Mouse (Mus musculus): Measurements from ENCODE around the gene Lrrc36. TPM values are rescaled to one million over a fixed set of nuclear protein-coding genes. Genes with fewer than 3 reads are reported as not detected.
A peak's percentile ranks its signal among the peaks of the same experiment; 100 is the strongest.

Gene Lrrc36
- polyA plus RNA-seq, 1 experiment from 2014 or later: 0.17 TPM

DNA sequence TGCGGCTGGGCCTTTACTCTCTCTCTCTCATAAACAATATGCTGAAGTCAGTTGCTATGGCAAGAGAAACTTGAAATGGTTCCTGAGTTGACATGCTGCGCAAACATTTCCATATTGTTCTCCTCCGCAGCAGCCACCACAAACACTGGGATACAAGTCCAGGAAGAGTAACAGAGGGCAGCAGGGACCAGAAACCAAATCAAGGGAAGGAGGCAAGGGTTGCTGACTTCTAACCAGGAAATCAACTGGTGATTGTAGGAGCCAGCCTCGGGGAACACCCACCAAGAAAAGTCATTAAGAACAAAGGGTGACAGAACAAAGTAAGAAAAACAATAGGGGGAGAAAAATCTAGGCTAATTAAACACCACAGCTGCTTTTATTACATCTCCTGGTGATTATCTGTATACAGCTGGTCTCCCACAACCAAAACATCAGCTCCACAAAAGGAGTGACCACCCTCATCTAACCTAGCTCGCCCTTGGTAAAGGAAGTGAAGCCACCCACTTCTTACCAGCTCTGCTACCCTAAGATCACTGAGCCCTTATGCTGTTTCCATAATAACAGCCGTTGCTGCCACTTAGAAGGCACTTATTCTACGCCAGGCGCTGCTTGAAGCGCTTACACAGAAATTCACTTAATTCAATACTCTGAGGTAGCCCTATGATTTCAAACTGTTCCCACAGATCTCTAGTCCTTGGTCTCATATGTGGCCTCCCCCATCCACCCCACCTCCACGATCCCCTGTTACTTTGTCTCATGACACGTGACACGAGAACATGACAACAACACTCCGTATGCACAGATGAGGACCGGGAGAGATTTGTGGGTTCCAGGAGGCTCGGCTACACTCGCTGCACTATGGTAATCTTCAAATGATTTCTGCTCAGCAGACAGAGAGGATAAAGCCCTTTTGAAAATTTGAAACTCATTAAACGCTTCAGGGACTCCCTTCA, 82.3 kb downstream of the Lrrc36 start:
- 40% methylated on average over 17 of the region's 17 CpGs for WGBS
- peaks cover 15% of the 10 kb centered on the region for H3K4me1 ChIP-seq (ENCODE audit: control insufficient read depth, insufficient read depth, low read length)

DNA sequence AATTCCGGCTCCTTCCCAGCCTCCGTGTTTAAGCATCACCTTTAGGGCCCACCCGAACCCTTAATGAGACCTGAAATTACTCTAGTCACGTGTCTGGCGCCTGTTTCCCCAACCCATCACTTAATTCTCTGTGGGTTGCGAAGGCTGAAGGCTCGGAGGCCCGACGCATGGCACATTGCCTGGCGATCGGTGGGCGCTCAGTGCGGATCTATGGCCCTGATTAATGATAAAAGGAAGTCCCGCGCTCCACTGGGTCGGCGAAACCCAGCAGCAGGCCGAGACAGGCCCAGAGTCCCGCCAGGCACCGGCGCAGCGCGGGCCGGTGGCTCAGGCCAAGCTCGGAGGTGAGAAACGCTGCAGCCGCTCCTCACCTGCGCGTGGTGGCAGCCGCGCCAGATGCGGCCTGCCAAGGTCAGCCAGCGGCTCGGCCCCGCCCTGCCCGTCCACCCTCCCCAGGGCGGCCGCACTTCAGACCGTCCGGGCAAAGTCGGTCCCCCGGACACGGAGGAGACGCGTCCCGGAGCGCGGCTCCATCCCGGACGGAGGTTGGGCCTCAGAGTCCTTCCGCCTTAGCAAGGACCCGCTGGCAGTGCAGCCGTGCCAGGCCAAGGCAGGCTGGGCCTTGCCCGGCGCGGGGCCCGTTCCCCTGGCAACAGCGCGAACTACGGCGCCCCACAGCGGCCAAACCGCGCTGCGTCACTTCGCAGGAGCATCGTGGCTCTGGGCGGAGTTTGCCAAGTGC, 83.2 kb downstream of the Lrrc36 start, which contains the start of gene Zdhhc1:
Gene Zdhhc1 (minus strand): TSS at position 464 of the 742 bp plus-strand sequence.
- peak; percentile 90 for ATAC-seq (ENCODE audit: insufficient read depth, low FRiP score)
- Histone ChIP-seq H3K9me3 (replicated peaks; ENCODE audit: control insufficient read depth, low read length) (no peaks in the 10 kb centered on the region), H3K4me2 (ENCODE audit: low read depth, low read length) (peak within 1 kb of the TSS; percentile 92), H3K27ac (ENCODE audit: low read length) (peak within 1 kb of the TSS; percentile 73), H3K27me3 (ENCODE audit: control insufficient read depth, insufficient read depth, low read length) (no peaks in the 10 kb centered on the region), H3K9ac (ENCODE audit: low read length) (peak within 1 kb of the TSS; percentile 96), H3K4me1 (ENCODE audit: control insufficient read depth, insufficient read depth, low read length) (peaks cover 15% of the 10 kb centered on the region), H3K36me3 (ENCODE audit: control insufficient read depth, insufficient read depth, low read length) (no peaks in the 10 kb centered on the region), H3K4me3 (replicated peaks; ENCODE audit: low read length) (peak within 1 kb of the TSS; percentile 85)
- under 1% methylated on average over 67 of the region's 68 CpGs for WGBS

More for the DNA sequence above, 82.3 kb downstream of the Lrrc36 start:
- peak overlapping the region; percentile 73 for H3K27ac ChIP-seq (ENCODE audit: low read length)
- H3K4me3 ChIP-seq (replicated peaks; ENCODE audit: low read length): peak overlapping the region; percentile 85
- H3K9ac ChIP-seq (ENCODE audit: low read length): peak overlapping the region; percentile 96
- no peaks in the 10 kb centered on the region for H3K27me3 ChIP-seq (ENCODE audit: control insufficient read depth, insufficient read depth, low read length)
- peak overlapping the region; percentile 92 for H3K4me2 ChIP-seq (ENCODE audit: low read depth, low read length)
- H3K36me3 ChIP-seq (ENCODE audit: control insufficient read depth, insufficient read depth, low read length): no peaks in the 10 kb centered on the region
- ATAC-seq (ENCODE audit: insufficient read depth, low FRiP score): no peak
- no peaks in the 10 kb centered on the region for H3K9me3 ChIP-seq (replicated peaks; ENCODE audit: control insufficient read depth, low read length)

DNA sequence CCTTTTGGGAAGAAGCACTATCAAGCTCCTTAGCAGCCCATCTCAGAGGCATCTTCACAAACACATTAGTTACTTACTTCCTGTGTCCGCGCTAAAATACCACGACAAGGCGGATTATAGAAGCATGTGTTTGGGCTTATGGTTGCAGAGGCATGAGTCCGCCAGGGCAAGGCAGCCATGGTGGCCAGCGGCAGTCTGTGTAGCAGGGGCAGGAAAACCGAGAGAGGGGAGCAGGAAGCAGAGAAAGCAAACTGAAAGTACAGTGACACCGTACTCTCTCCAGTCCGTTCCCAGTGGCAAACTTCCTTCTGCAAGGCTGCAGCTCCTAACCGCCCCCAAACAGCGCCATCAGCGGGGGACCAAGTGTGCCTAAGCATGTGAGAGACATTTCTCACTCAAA, 86.4 kb downstream of the Lrrc36 start:
- Histone ChIP-seq H3K4me3 (replicated peaks; ENCODE audit: low read length) (peak overlapping the region; percentile 17; the same call in 1 of the 2 replicates), H3K4me2 (ENCODE audit: low read depth, low read length) (no peak overlapping the region), H3K27ac (ENCODE audit: low read length) (no peak overlapping the region), H3K27me3 (ENCODE audit: control insufficient read depth, insufficient read depth, low read length) (no peaks in the 10 kb centered on the region), H3K9me3 (replicated peaks; ENCODE audit: control insufficient read depth, low read length) (no peaks in the 10 kb centered on the region), H3K4me1 (ENCODE audit: control insufficient read depth, insufficient read depth, low read length) (peaks cover 12% of the 10 kb centered on the region), H3K9ac (ENCODE audit: low read length) (no peak overlapping the region; the same call in 1 of the 2 replicates), H3K36me3 (ENCODE audit: control insufficient read depth, insufficient read depth, low read length) (no peaks in the 10 kb centered on the region)
- no peak for ATAC-seq (ENCODE audit: insufficient read depth, low FRiP score)
- 61% methylated on average over 12 of the region's 12 CpGs for WGBS

DNA sequence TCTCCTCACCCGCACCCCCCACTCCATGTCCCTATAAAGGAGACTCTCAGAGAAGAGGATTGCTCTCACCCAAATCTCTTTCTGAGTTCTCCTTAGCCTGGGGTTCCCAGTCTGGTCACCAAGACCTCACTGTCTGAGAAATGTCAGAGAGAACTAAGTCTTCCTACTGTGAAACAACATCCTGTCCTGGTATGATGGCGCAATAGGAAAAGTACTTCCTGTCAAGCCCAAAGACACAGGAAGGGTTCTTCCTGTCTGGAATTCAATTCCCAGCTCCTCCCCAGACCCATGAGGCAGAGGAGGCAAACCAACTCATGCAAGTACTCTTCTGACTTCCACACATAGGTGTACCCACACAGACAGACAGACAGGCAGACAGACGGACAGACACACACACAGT, 91.2 kb downstream of the Lrrc36 start:
- Histone ChIP-seq H3K4me3 (replicated peaks; ENCODE audit: low read length) (no peak overlapping the region), H3K4me2 (ENCODE audit: low read depth, low read length) (no peak overlapping the region), H3K4me1 (ENCODE audit: control insufficient read depth, insufficient read depth, low read length) (peaks cover 8% of the 10 kb centered on the region), H3K9me3 (replicated peaks; ENCODE audit: control insufficient read depth, low read length) (no peaks in the 10 kb centered on the region), H3K27me3 (ENCODE audit: control insufficient read depth, insufficient read depth, low read length) (no peaks in the 10 kb centered on the region), H3K27ac (ENCODE audit: low read length) (no peak overlapping the region), H3K36me3 (ENCODE audit: control insufficient read depth, insufficient read depth, low read length) (no peaks in the 10 kb centered on the region), H3K9ac (ENCODE audit: low read length) (no peak overlapping the region)
- ATAC-seq (ENCODE audit: insufficient read depth, low FRiP score): no peak
- 73% methylated on average over 3 of the region's 3 CpGs for WGBS

DNA sequence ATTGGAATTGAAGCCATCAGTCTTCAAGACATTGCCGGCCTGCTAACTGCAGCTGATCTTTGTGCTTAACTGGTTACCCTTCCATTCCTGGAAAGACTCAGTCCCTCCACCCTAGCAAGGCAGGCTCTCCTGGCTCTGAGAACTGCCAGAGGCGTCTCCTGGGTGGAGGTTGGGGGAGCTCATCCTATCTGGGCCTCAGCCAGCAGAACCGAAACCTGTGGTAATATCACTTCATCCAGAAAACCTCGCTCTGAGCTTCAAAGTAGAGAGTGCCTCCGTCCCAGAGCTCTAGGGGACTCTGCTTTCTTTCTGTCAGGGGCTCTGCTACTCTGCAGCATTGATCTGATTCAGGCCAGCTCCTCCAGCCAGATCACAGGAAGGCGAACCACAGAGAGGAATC, 93.6 kb downstream of the Lrrc36 start:
- WGBS: 64% methylated on average over 6 of the region's 6 CpGs
- no peak for ATAC-seq (ENCODE audit: insufficient read depth, low FRiP score)
- Histone ChIP-seq H3K36me3 (ENCODE audit: control insufficient read depth, insufficient read depth, low read length) (no peaks in the 10 kb centered on the region), H3K4me3 (replicated peaks; ENCODE audit: low read length) (no peak overlapping the region), H3K4me2 (ENCODE audit: low read depth, low read length) (no peak overlapping the region), H3K4me1 (ENCODE audit: control insufficient read depth, insufficient read depth, low read length) (peaks cover 13% of the 10 kb centered on the region), H3K27ac (ENCODE audit: low read length) (no peak overlapping the region), H3K9me3 (replicated peaks; ENCODE audit: control insufficient read depth, low read length) (no peaks in the 10 kb centered on the region), H3K9ac (ENCODE audit: low read length) (peak overlapping the region; percentile 37; the same call in 1 of the 2 replicates), H3K27me3 (ENCODE audit: control insufficient read depth, insufficient read depth, low read length) (no peaks in the 10 kb centered on the region)

DNA sequence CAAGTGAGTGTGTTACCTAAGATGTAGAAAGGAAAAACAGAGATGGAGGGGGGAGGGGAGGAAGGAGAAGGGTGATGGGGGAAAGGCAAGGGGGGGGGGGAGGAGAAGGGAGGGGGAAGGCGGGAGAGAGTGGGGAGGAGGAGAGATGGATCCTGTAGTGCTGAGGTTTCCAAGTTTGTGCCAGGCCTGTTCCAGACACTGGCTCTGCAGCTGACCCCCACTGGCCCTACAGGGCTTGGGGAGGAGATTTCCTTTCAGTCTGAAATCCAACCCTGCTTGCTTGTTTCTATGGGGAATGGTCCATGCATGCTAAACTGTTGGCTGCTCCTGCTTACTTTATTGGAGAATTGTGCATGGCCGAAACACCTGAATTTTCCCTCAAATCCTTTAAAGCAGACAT, 95.4 kb downstream of the Lrrc36 start:
- no peaks in the 10 kb centered on the region for H3K36me3 ChIP-seq (ENCODE audit: control insufficient read depth, insufficient read depth, low read length)
- H3K9ac ChIP-seq (ENCODE audit: low read length): no peak overlapping the region
- no peak overlapping the region for H3K27ac ChIP-seq (ENCODE audit: low read length)
- no peak overlapping the region for H3K4me3 ChIP-seq (replicated peaks; ENCODE audit: low read length)
- H3K4me2 ChIP-seq (ENCODE audit: low read depth, low read length): no peak overlapping the region
- H3K27me3 ChIP-seq (ENCODE audit: control insufficient read depth, insufficient read depth, low read length): no peaks in the 10 kb centered on the region
- peaks cover 13% of the 10 kb centered on the region for H3K4me1 ChIP-seq (ENCODE audit: control insufficient read depth, insufficient read depth, low read length)
- ATAC-seq (ENCODE audit: insufficient read depth, low FRiP score): no peak
- H3K9me3 ChIP-seq (replicated peaks; ENCODE audit: control insufficient read depth, low read length): no peaks in the 10 kb centered on the region
- WGBS: 71% methylated on average over 1 of the region's 2 CpGs

DNA sequence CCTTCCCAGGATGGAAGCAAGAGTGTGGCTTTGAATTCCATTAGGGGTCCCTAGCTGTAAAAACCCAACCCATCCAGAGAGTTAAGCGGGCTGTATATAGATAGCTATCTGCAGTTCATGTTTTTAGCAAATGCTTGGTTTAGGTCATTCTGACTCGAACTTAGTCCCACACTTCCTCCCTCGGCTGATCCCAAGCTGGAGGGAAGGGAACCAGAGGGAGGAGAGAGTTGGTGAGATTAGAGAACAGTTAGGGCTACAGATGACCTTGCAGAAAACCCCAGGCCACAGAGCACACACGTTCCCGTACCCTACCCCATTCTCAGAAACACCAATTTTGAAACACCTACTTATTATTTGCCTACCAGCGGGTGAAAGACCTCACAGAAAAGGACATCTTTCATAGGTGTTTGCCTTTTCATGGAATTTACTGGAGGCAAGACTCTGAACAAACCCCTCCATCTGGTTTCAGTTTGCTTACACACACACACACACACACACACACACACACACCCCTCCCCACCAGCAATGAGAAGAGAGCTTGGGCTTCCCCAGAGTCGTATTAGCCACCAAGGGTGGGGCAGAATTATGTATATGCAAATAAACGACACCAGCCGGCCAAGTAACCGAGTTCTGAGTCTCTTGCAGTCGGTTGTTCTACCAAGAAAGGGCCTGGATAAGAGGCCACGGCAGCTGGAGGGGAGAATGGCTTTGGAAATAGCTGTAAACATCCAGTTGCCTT, 96.8 kb downstream of the Lrrc36 start:
- Histone ChIP-seq H3K4me1 (ENCODE audit: control insufficient read depth, insufficient read depth, low read length) (peaks cover 13% of the 10 kb centered on the region), H3K27ac (ENCODE audit: low read length) (peak overlapping the region; percentile 30), H3K27me3 (ENCODE audit: control insufficient read depth, insufficient read depth, low read length) (no peaks in the 10 kb centered on the region), H3K9ac (ENCODE audit: low read length) (no peak overlapping the region), H3K36me3 (ENCODE audit: control insufficient read depth, insufficient read depth, low read length) (no peaks in the 10 kb centered on the region), H3K4me3 (replicated peaks; ENCODE audit: low read length) (no peak overlapping the region), H3K4me2 (ENCODE audit: low read depth, low read length) (no peak overlapping the region; the same call in 1 of the 2 replicates), H3K9me3 (replicated peaks; ENCODE audit: control insufficient read depth, low read length) (no peaks in the 10 kb centered on the region)
- peak; percentile 65 for ATAC-seq (ENCODE audit: insufficient read depth, low FRiP score)
- 23% methylated on average over 12 of the region's 12 CpGs for WGBS
